19 mouse cellular contexts compared by ENCODE assay signal in the genomic region with DNA sequence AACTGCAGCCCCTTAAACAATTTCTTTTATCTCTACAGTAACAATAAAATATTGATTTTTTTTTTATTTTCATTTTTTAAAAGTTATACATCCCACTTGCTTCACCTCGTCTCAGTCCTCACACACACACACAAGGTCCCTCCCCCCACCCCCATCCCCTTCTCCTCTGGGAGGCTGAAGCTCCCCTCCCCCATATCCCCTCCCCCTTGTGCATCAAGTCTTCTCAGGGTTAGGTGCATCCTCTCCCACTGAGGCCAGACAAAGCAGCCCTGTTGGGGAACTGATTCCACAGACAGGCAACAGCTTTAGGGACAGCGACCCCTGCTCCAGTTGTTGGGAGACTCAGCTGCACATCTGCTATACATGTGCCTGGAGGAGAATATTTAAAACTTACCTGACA. TPM values are rescaled to one million over a fixed set of nuclear protein-coding genes. Genes with fewer than 3 reads are reported as not detected.
"Had no signal": no experiment of that assay in that cellular context is flagged by ENCODE, and none has a peak within 500 bp of the region (broad histone marks: within the 10 kb centered on the region; RNA-seq: fewer than 3 reads in every experiment).

No protein-coding gene starts in this region.

- H3K4me3 ChIP-seq: midbrain, embryonic 10.5 days; midbrain, embryonic 12.5 days; myocyte; neural tube, embryonic 13.5 days; neural tube, embryonic 15.5 days; stomach, embryonic 15.5 days had no signal

- H3K27ac ChIP-seq: midbrain, embryonic 10.5 days; midbrain, embryonic 12.5 days; neural tube, embryonic 13.5 days; neural tube, embryonic 15.5 days; stomach, embryonic 15.5 days; stomach, postnatal 0 days had no signal

- DNase-seq: lung, adult 18-20 months; lung, embryonic 14.5 days; lung, postnatal 10 days; lung, postnatal 4 days; midbrain, embryonic 14.5 days; right cerebral cortex, postnatal 14 days; thymus, adult 2 months; thymus, postnatal 25 days; thymus, postnatal 4 days had no signal

- ATAC-seq: midbrain, embryonic 16.5 days had no signal

RNA-seq across cellular contexts. Expression of a gene that starts 48.6 kb away (rescaled TPM):
- total RNA-seq: megakaryocyte, adult 5-6 weeks; megakaryocyte-erythroid progenitor cell, adult 5-6 weeks had no signal
- polyA plus RNA-seq: lung, embryonic 14.5 days; midbrain, embryonic 10.5 days; myocyte had no signal
